Mouse (Mus musculus): ENCODE results near the gene Sorbs1. TPM values are rescaled to one million over a fixed set of nuclear protein-coding genes. Genes with fewer than 3 reads are reported as not detected.
A peak's percentile ranks its signal among the peaks of the same experiment; 100 is the strongest.
"Not testable (repeated sequence)": the region's sequence is repeated elsewhere in the genome, so short reads cannot be mapped to it uniquely, and the experiment has no call there.

Sorbs1 gene
- 77.7 and 140 TPM in 2 replicates for total RNA-seq (2014; rRNA removed; ENCODE audit: low replicate concordance)
- 153 and 159 TPM in 2 replicates for polyA plus RNA-seq (2015; fragmentation: Nextera tagmentation; extraction: Ambion mirVana)

- DNase-seq (ENCODE audit: low spot score) (peak; percentile 98), ATAC-seq (ENCODE audit: insufficient read depth, low read depth) (peak; percentile 96)
- Histone ChIP-seq H3K4me2 (ENCODE audit: low read depth, low read length) (peak within 1 kb of the TSS; percentile 79), H3K27me3 (ENCODE audit: control insufficient read depth, insufficient read depth, low read length) (no peaks in the 10 kb centered on the region), H3K9ac (replicated peaks; ENCODE audit: low read depth, low read length) (peak within 1 kb of the TSS; percentile 83), H3K9me3 (replicated peaks; ENCODE audit: control insufficient read depth, low read length) (no peaks in the 10 kb centered on the region), H3K4me3 (ENCODE audit: low read depth, low read length) (peak within 1 kb of the TSS; percentile 84), H3K36me3 (replicated peaks; ENCODE audit: control insufficient read depth, insufficient read depth, low read length) (no peaks in the 10 kb centered on the region), H3K27ac (ENCODE audit: low read depth) (peak within 1 kb of the TSS; percentile 93), H3K4me1 (ENCODE audit: control insufficient read depth, insufficient read depth) (peaks cover 19% of the 10 kb centered on the region)
- WGBS = under 1% methylated on average over 51 of the region's 51 CpGs
- TF ChIP-seq CTCF (IDR thresholded peaks at IDR 0.05; ENCODE audit: low read depth) (no peak), EP300 (IDR thresholded peaks at IDR 0.05; ENCODE audit: low read depth) (peak; percentile 69; the same call in 1 of the 2 replicates)
Measured at GRCm38 (mm10) chr19:40513632-40514078, at the start of gene Sorbs1. TSS of gene Sorbs1 (minus strand) at chr19:40513779.

DNA sequence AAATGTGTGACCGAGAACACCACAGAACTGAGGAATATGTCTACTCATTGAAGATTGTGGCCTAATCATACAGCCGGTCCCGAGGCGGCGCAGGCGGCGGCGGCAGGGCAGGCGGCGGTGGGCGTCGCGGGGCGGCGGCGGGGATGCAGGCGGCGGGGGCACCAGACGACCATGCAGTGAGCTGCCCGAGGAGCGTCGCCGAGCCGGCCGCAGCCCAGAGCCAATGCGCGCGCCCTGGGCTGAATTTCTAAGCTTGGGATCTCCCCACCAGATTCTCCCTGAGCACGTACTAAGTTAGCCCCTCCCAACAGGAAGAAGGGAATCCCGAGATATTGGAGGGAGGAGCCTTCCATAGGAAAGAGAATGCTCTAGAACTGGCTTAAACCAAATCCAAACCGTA is 47.9 kb upstream of the Sorbs1 start:
- 56% methylated on average over 6 of the region's 31 CpGs for WGBS
- 0 out of 2 replicates have a peak overlapping the region, but pooled peaks have one; percentile 15 for H3K4me2 ChIP-seq (ENCODE audit: low read depth, low read length)
- not testable (repeated sequence) for H3K27me3 ChIP-seq (ENCODE audit: control insufficient read depth, insufficient read depth, low read length); H3K9ac ChIP-seq (replicated peaks; ENCODE audit: low read depth, low read length); DNase-seq (ENCODE audit: low spot score); H3K4me3 ChIP-seq (ENCODE audit: low read depth, low read length); H3K9me3 ChIP-seq (replicated peaks; ENCODE audit: control insufficient read depth, low read length); H3K27ac ChIP-seq (ENCODE audit: low read depth)
- peaks cover 44% of the 10 kb centered on the region for H3K36me3 ChIP-seq (replicated peaks; ENCODE audit: control insufficient read depth, insufficient read depth, low read length)
- peaks cover 12% of the 10 kb centered on the region for H3K4me1 ChIP-seq (ENCODE audit: control insufficient read depth, insufficient read depth)
- peak; percentile 60 for ATAC-seq (ENCODE audit: insufficient read depth, low read depth)

- Histone ChIP-seq H3K9ac (replicated peaks; ENCODE audit: low read depth, low read length) (no peak overlapping the region), H3K4me2 (ENCODE audit: low read depth, low read length) (no peak overlapping the region), H3K4me3 (ENCODE audit: low read depth, low read length) (no peak overlapping the region), H3K4me1 (ENCODE audit: control insufficient read depth, insufficient read depth) (no peaks in the 10 kb centered on the region), H3K9me3 (replicated peaks; ENCODE audit: control insufficient read depth, low read length) (no peaks in the 10 kb centered on the region), H3K27ac (ENCODE audit: low read depth) (no peak overlapping the region), H3K27me3 (ENCODE audit: control insufficient read depth, insufficient read depth, low read length) (no peaks in the 10 kb centered on the region), H3K36me3 (replicated peaks; ENCODE audit: control insufficient read depth, insufficient read depth, low read length) (peaks cover 45% of the 10 kb centered on the region)
- WGBS = 93% methylated on average over 7 of the region's 7 CpGs
- ATAC-seq (ENCODE audit: insufficient read depth, low read depth) = no peak
- TF ChIP-seq EP300 (IDR thresholded peaks at IDR 0.05; ENCODE audit: low read depth) (no peak), CTCF (IDR thresholded peaks at IDR 0.05; ENCODE audit: low read depth) (no peak)
- no peak for DNase-seq (ENCODE audit: low spot score)
Measured at GRCm38 (mm10) chr19:40556029-40556428, 42.5 kb upstream of the Sorbs1 start.

- Histone ChIP-seq H3K9ac (replicated peaks; ENCODE audit: low read depth, low read length) (no peak overlapping the region), H3K36me3 (replicated peaks; ENCODE audit: control insufficient read depth, insufficient read depth, low read length) (peaks cover 53% of the 10 kb centered on the region), H3K27me3 (ENCODE audit: control insufficient read depth, insufficient read depth, low read length) (no peaks in the 10 kb centered on the region), H3K9me3 (replicated peaks; ENCODE audit: control insufficient read depth, low read length) (no peaks in the 10 kb centered on the region), H3K4me2 (ENCODE audit: low read depth, low read length) (no peak overlapping the region), H3K4me3 (ENCODE audit: low read depth, low read length) (no peak overlapping the region), H3K27ac (ENCODE audit: low read depth) (no peak overlapping the region), H3K4me1 (ENCODE audit: control insufficient read depth, insufficient read depth) (no peaks in the 10 kb centered on the region)
- TF ChIP-seq CTCF (IDR thresholded peaks at IDR 0.05; ENCODE audit: low read depth) (no peak), EP300 (IDR thresholded peaks at IDR 0.05; ENCODE audit: low read depth) (no peak)
- WGBS = 95% methylated on average over 8 of the region's 8 CpGs
- ATAC-seq (ENCODE audit: insufficient read depth, low read depth) (no peak), DNase-seq (ENCODE audit: low spot score) (no peak)
Measured at GRCm38 (mm10) chr19:40555136-40555535, 41.6 kb upstream of the Sorbs1 start.

DNA sequence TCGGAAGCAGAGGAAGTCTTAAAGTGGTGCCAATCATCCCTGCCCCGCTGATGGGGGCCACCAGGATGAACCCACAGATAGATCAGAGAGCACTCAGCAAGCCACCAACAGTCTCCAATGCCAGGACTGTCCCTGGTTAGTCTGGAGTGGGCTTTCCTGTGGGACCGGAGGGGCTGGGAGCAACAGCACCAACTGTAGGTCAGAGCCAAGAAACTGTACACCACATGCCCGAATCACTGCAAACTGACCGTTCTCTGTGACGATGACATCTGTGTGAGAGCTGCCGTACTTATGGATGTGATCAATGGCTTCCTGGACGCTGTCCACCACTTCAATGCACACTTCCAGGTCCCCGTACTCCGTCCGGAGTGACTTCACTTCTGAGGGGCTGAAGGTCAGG is 40.8 kb upstream of the Sorbs1 start:
- H3K4me1 ChIP-seq (ENCODE audit: control insufficient read depth, insufficient read depth) = no peaks in the 10 kb centered on the region
- no peak overlapping the region for H3K27ac ChIP-seq (ENCODE audit: low read depth)
- ATAC-seq (ENCODE audit: insufficient read depth, low read depth) = no peak
- WGBS = 87% methylated on average over 11 of the region's 11 CpGs
- TF ChIP-seq EP300 (IDR thresholded peaks at IDR 0.05; ENCODE audit: low read depth) (no peak), CTCF (IDR thresholded peaks at IDR 0.05; ENCODE audit: low read depth) (no peak)
- no peak overlapping the region for H3K4me2 ChIP-seq (ENCODE audit: low read depth, low read length)
- no peak overlapping the region for H3K4me3 ChIP-seq (ENCODE audit: low read depth, low read length)
- DNase-seq (ENCODE audit: low spot score) = no peak
- no peaks in the 10 kb centered on the region for H3K27me3 ChIP-seq (ENCODE audit: control insufficient read depth, insufficient read depth, low read length)
- no peaks in the 10 kb centered on the region for H3K9me3 ChIP-seq (replicated peaks; ENCODE audit: control insufficient read depth, low read length)
- H3K36me3 ChIP-seq (replicated peaks; ENCODE audit: control insufficient read depth, insufficient read depth, low read length) = peaks cover 55% of the 10 kb centered on the region
- H3K9ac ChIP-seq (replicated peaks; ENCODE audit: low read depth, low read length) = no peak overlapping the region

DNA sequence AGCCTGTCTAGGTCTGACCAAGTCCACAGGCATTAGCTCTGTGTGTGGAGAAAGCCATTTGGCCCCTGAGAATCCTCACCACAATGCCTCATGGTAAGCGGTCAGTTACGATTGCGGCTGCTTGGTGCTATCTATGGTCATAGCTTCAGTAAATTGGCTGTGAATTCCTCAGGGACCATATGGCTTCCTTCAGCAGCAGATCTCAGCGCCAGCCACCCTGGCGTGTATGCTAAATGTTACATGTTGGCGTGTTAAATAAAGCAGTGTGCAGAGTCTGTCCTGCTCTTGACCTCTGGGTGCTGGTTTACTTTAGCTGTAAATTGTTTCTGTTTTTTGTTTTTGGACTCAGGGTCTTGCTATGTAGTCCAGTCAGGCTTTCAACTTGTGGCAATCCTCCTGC is 40.3 kb upstream of the Sorbs1 start:
- no peaks in the 10 kb centered on the region for H3K4me1 ChIP-seq (ENCODE audit: control insufficient read depth, insufficient read depth)
- no peaks in the 10 kb centered on the region for H3K9me3 ChIP-seq (replicated peaks; ENCODE audit: control insufficient read depth, low read length)
- DNase-seq (ENCODE audit: low spot score) (no peak), ATAC-seq (ENCODE audit: insufficient read depth, low read depth) (peak; percentile 29; the same call in 1 of the 2 replicates)
- no peak overlapping the region for H3K27ac ChIP-seq (ENCODE audit: low read depth)
- H3K9ac ChIP-seq (replicated peaks; ENCODE audit: low read depth, low read length) = no peak overlapping the region
- no peak for TF ChIP-seq EP300 (IDR thresholded peaks at IDR 0.05; ENCODE audit: low read depth)
- no peak for TF ChIP-seq CTCF (IDR thresholded peaks at IDR 0.05; ENCODE audit: low read depth)
- H3K4me2 ChIP-seq (ENCODE audit: low read depth, low read length) = no peak overlapping the region
- no peak overlapping the region for H3K4me3 ChIP-seq (ENCODE audit: low read depth, low read length)
- no peaks in the 10 kb centered on the region for H3K27me3 ChIP-seq (ENCODE audit: control insufficient read depth, insufficient read depth, low read length)
- peaks cover 55% of the 10 kb centered on the region for H3K36me3 ChIP-seq (replicated peaks; ENCODE audit: control insufficient read depth, insufficient read depth, low read length)
- WGBS = 63% methylated on average over 6 of the region's 6 CpGs
